Mouse (Mus musculus) olfactory bulb, adult 2 months (tissue): ENCODE data around the gene Tmtc1.

Source experiments
- CTCF ChIP-seq: fragments of 200-500 bp; IDR thresholded peaks from 2 replicates; pipeline ENCODE4 v1.5.1; 2012; ENCODE audit warnings: low read depth, mild to moderate bottlenecking, low read length, moderate library complexity; ENCODE audit not compliant: insufficient read depth
- POLR2A ChIP-seq: fragments of 200-500 bp; IDR thresholded peaks from 2 replicates; pipeline ENCODE4 v1.6.1; 2012; ENCODE audit warnings: mild to moderate bottlenecking, low read depth, low read length, moderate library complexity; ENCODE audit not compliant: insufficient read depth

- TF ChIP-seq CTCF (no peak), POLR2A (no peak)
These were observed 167.8 kb downstream of the Tmtc1 start for GRCm38 (mm10) chr6:148276418-148276817.
